In the genomic region with DNA sequence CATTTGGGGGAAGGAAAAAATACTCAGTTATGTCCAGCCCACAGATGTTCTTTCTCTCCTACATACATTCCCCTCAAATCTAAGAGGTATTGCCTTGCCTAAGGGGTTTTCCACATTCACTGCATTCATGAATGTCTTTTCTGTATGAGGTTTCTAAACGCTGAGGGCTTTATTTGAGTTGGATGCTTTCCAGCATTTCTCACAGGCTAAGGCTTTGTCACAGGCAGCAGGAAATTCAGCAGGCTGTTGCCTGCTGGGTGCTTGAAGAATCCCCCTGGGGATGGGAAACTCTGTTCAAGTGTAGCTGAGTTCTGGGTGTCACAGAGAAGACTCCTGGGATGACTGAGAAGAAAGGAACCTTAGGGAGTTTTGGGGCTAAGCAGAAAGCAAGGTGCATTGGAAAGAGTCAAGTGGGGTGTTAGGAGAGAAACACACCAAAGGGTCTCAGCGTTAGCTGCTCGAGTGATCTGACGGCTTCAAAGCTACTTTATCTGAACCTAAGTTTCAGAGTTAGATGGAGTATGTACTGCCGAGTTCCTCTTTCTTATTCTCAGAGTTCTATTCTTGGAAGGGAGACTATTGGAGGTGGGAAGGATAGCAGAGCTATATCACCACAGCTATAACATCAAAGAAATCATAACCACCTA, we compare ENCODE assay signal across 9 mouse cellular contexts. TPM values are rescaled to one million over a fixed set of nuclear protein-coding genes. Genes with fewer than 3 reads are reported as not detected.
A peak's percentile ranks its signal among the peaks of the same experiment; 100 is the strongest.
DNase-seq lines count a peak whose midpoint lies in the region; ATAC-seq lines count a peak whose summit lies in the region.
"Had no signal": no experiment of that assay in that cellular context is flagged by ENCODE, and none has a peak within 500 bp of the region (broad histone marks: within the 10 kb centered on the region; RNA-seq: fewer than 3 reads in every experiment).

No protein-coding gene starts in this region.

- no peak; the same call in 1 of the 2 replicates for ATAC-seq in heart, embryonic 13.5 days (ENCODE audit: extremely low read depth, insufficient number of reproducible peaks, low FRiP score, low TSS enrichment)

- peak; percentile 35 for DNase-seq in heart, adult 8-10 months (ENCODE audit: low spot score)
- DNase-seq in heart, postnatal 36 days = no peak
- peak; percentile 79 for DNase-seq in MEL-GATA-1-ER (ENCODE audit: extremely low read depth, low read depth)
- DNase-seq in lung, postnatal 25 days (ENCODE audit: low spot score) = peak; percentile 47
- DNase-seq in thymus, postnatal 25 days = no peak
- no peak for DNase-seq in urinary bladder, adult 2 months (ENCODE audit: low spot score)
- no peak for DNase-seq in cerebellum, adult 9-11 months

- no peaks in the 10 kb centered on the region for H3K9me3 ChIP-seq in heart, embryonic 13.5 days
- H3K9me3 ChIP-seq: neural tube, embryonic 12.5 days had no signal

- H3K27me3 ChIP-seq in heart, embryonic 13.5 days (replicated peaks) = no peaks in the 10 kb centered on the region
- H3K27me3 ChIP-seq: neural tube, embryonic 12.5 days had no signal

- intact Hi-C loops in heart, postnatal 36 days (cut with DNase I) = no loop called here

- H3K36me3 ChIP-seq in heart, embryonic 13.5 days = no peaks in the 10 kb centered on the region
- H3K36me3 ChIP-seq: neural tube, embryonic 12.5 days had no signal

- peak overlapping the region; percentile 74 for H3K27ac ChIP-seq in heart, embryonic 13.5 days (replicated peaks)
- H3K27ac ChIP-seq: neural tube, embryonic 12.5 days had no signal

- H3K4me3 ChIP-seq in heart, embryonic 13.5 days = no peak overlapping the region
- H3K4me3 ChIP-seq: neural tube, embryonic 12.5 days had no signal

- H3K9ac ChIP-seq in heart, embryonic 13.5 days = peak overlapping the region; percentile 69
- H3K9ac ChIP-seq: neural tube, embryonic 12.5 days had no signal

- H3K4me1 ChIP-seq in heart, embryonic 13.5 days = peaks cover 37% of the 10 kb centered on the region

- peak overlapping the region; percentile 49 for H3K4me2 ChIP-seq in heart, embryonic 13.5 days
- H3K4me2 ChIP-seq: neural tube, embryonic 12.5 days had no signal

- WGBS in heart, embryonic 13.5 days = 18% methylated on average over 5 of the region's 5 CpGs

RNA-seq across cellular contexts. Expression of a gene that starts 14.2 kb away (rescaled TPM):
- 1 to 10 TPM; 4.4 to 6.2 (median 5.2) TPM for total RNA-seq in heart, adult 8-10 months (2022)
- total RNA-seq in heart, postnatal 36 days (2021) = 1 to 10 TPM; 4.2 to 4.7 TPM
- polyA plus RNA-seq in heart, embryonic 13.5 days (2015; fragmentation: Nextera tagmentation; extraction: Ambion mirVana) = 3.6 and 4.1 TPM in 2 replicates
- polyA plus RNA-seq in urinary bladder, adult 2 months (2012; rRNA removed) = 6.7 and 7.4 TPM in 2 replicates

RNA-seq across cellular contexts. Expression of a gene that starts 54.5 kb away (rescaled TPM):
- 100 to 1,000 TPM; 290 to 388 (median 328) TPM for total RNA-seq in heart, adult 8-10 months (2022)
- total RNA-seq in heart, postnatal 36 days (2021) = 100 to 1,000 TPM; 294 to 315 TPM
- polyA plus RNA-seq in heart, embryonic 13.5 days (2015; fragmentation: Nextera tagmentation; extraction: Ambion mirVana) = 292 and 311 TPM in 2 replicates
- 943 and 1,034 TPM in 2 replicates for polyA plus RNA-seq in urinary bladder, adult 2 months (2012; rRNA removed)

Comparison
In these comparisons a context has a peak if more than half of its experiments do, and no peak if none do; other contexts are left out.
1. DNase-seq: peak in heart, adult 8-10 months (single experiment), MEL-GATA-1-ER (single experiment) and lung, postnatal 25 days (single experiment); none in heart, postnatal 36 days (0 of 2), thymus, postnatal 25 days (single experiment), urinary bladder, adult 2 months (single experiment) and cerebellum, adult 9-11 months (single experiment).